Mouse (Mus musculus) stomach, embryonic 15.5 days (tissue): ENCODE data around the gene Tmem79. TPM values are rescaled to one million over a fixed set of nuclear protein-coding genes. Genes with fewer than 3 reads are reported as not detected.

Experiments used
- ATAC-seq: fragments of 200-750 bp; cut with Nextera tagmentation; 2 replicates; pipeline ENCODE4 v1.8.0; 2017; ENCODE audit warnings: low read depth, moderate number of reproducible peaks, moderate TSS enrichment; ENCODE audit not compliant: insufficient read depth, low FRiP score
- H3K27ac ChIP-seq: fragments of 300-500 bp; sonication (generic); 2 replicates; pipeline ENCODE4 v1.5.1; 2015; ENCODE audit warnings: mild to moderate bottlenecking, inconsistent platforms
- H3K27me3 ChIP-seq: fragments of 300-500 bp; sonication (generic); replicated peaks from 2 replicates; pipeline ENCODE4 v1.6.1; 2015; ENCODE audit warnings: inconsistent platforms
- H3K36me3 ChIP-seq: fragments of 300-500 bp; sonication (generic); 2 replicates; pipeline ENCODE4 v1.6.1; 2015; ENCODE audit warnings: inconsistent platforms
- H3K4me1 ChIP-seq: fragments of 300-500 bp; sonication (generic); 2 replicates; pipeline ENCODE4 v1.6.1; 2015; ENCODE audit warnings: inconsistent platforms
- H3K4me2 ChIP-seq: fragments of 300-500 bp; sonication (generic); 2 replicates; pipeline ENCODE4 v1.6.1; 2015; ENCODE audit warnings: mild to moderate bottlenecking, inconsistent platforms
- H3K4me3 ChIP-seq: fragments of 300-500 bp; sonication (generic); replicated peaks from 2 replicates; pipeline ENCODE4 v1.5.1; 2015; ENCODE audit warnings: inconsistent platforms
- H3K9ac ChIP-seq: fragments of 300-500 bp; sonication (generic); 2 replicates; pipeline ENCODE4 v1.6.1; 2015; ENCODE audit warnings: inconsistent platforms
- H3K9me3 ChIP-seq: fragments of 300-500 bp; sonication (generic); 2 replicates; pipeline ENCODE4 v1.6.1; 2016; ENCODE audit warnings: inconsistent platforms
- WGBS: fragments of 180-500 bp; shearing (Covaris S2); methylation state at CpG from one replicate; pipeline ENCODE4 v1.1.7; 2015; 5-methylcytosine and 5-hydroxymethylcytosine counted together
- polyA plus RNA-seq: library from polyadenylated mRNA; unstranded; fragments of >200 nt; fragmentation: Nextera tagmentation; extraction: Ambion mirVana; gene quantifications from 2 replicates; pipeline ENCODE4 v1.2.1, GENCODE M21; 2015

The Tmem79 gene
- polyA plus RNA-seq, 1 experiment from 2014 or later = 30.6 TPM

- H3K4me2 ChIP-seq = no peak overlapping the region
- WGBS = 67% methylated on average over 3 of the region's 3 CpGs
- ATAC-seq = no peak
- H3K27me3 ChIP-seq = no peaks in the 10 kb centered on the region
- H3K4me3 ChIP-seq = no peak overlapping the region
- H3K9ac ChIP-seq = no peak overlapping the region
- peaks cover 9% of the 10 kb centered on the region for H3K4me1 ChIP-seq
- no peak overlapping the region for H3K27ac ChIP-seq
- peaks cover 20% of the 10 kb centered on the region for H3K36me3 ChIP-seq
- no peaks in the 10 kb centered on the region for H3K9me3 ChIP-seq
Observed at GRCm38 (mm10) chr3:88339006-88339405, 3.1 kb upstream of the Tmem79 start.

DNA sequence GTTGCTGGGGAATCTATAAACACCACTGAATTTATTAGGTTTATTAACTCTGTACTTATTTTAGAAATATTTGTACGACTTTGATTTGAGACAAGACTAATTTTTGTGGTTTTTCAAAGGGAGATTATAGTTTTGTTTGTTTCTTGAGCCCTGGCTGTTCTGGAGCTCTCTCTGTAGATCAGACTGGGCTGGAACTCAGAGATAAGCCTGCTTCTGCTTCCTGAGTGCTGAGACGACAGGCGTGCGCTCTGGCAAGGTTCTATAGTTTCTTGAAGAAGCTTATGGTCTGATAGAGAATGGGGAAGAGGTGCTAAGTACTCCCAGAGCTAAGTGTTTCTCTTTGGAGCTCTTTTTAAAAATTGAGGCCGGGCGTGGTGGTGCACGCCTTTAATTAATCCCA lies 2.4 kb upstream of the Tmem79 start:
- H3K9me3 ChIP-seq = no peaks in the 10 kb centered on the region
- H3K4me3 ChIP-seq = no peak overlapping the region
- no peak for ATAC-seq
- peaks cover 13% of the 10 kb centered on the region for H3K36me3 ChIP-seq
- H3K27ac ChIP-seq = no peak overlapping the region; the same call in 1 of the 2 replicates
- peaks cover 9% of the 10 kb centered on the region for H3K4me1 ChIP-seq
- no peak overlapping the region for H3K4me2 ChIP-seq
- 85% methylated on average over 7 of the region's 7 CpGs for WGBS
- no peaks in the 10 kb centered on the region for H3K27me3 ChIP-seq
- H3K9ac ChIP-seq = no peak overlapping the region

DNA sequence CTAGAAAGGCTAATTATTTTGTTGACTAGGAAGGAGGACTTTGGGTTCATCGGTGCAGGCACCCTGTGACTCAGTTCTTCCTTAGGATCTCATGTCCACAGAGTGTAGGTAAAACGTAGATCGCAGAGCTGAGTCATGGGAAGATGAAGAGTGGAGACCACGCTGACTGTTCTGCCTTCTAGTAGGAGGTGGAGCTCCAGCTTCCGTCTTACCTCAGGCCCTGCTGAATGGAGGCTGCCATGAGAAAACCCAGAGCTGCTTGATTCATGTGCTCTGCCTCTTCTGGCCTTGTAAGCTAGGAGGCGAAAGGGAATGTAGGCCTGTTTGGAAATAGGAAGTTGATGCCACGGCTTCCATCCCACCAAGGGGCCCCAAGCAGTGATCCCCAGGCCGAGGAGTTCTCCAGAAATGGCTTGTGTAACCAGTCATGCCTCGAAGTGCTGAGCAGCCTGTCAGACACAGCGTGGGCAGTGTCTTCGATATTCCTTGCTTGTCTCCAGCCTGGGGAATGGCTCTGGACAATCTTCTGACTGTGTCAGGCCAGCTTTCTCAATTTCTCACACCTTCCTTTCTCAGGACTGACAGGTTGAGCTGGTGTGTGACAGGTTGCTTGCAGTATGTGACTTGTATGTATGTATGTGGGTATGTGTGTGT lies 1.5 kb upstream of the Tmem79 start:
- ATAC-seq = no peak
- H3K4me2 ChIP-seq = peak overlapping the region; percentile 68
- peak overlapping the region; percentile 40; the same call in 1 of the 2 replicates for H3K27ac ChIP-seq
- H3K4me1 ChIP-seq = peaks cover 11% of the 10 kb centered on the region
- H3K9ac ChIP-seq = no peak overlapping the region
- H3K27me3 ChIP-seq = no peaks in the 10 kb centered on the region
- peak overlapping the region; percentile 20; the same call in 1 of the 2 replicates for H3K4me3 ChIP-seq
- no peaks in the 10 kb centered on the region for H3K9me3 ChIP-seq
- WGBS = 54% methylated on average over 11 of the region's 11 CpGs
- H3K36me3 ChIP-seq = peaks cover 4% of the 10 kb centered on the region

DNA sequence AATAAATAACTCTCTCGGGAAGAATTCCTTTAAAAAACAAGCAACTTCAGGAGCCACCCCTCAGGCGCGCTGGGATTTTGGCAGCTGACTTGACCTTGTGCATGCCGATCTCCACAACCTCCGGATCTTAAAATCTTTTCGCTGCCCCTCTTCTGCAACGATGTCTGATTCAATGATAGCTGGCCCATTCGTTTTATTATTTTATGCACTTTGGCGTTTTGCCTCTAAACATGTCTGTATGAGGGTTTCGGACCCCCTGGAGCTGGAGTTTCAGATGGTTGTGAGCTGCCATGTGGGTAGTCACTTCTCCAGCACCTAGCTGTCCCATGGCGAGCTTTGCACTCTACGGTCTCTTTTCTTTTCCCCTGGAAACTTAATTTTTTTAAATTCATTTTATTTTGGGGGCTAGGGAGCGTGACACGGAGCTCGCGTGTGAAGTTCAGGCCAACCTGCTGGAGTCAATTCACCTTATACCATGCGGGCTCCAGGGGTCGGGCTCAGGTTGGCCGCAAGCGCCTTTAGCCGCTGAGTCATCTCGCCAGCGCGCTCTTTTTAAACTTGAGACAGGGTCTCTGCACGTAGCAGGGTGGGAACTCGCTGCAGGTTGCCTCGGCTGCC lies 403 bp downstream of the Tmem79 start:
- ATAC-seq = peak; percentile 9; the same call in 1 of the 2 replicates
- Histone ChIP-seq H3K27me3 (no peaks in the 10 kb centered on the region), H3K4me1 (peaks cover 11% of the 10 kb centered on the region), H3K9me3 (no peaks in the 10 kb centered on the region), H3K4me2 (peak overlapping the region; percentile 72), H3K36me3 (0 out of 2 replicates have a peak, but pooled peaks cover 2% of the 10 kb centered on the region), H3K4me3 (peak overlapping the region; percentile 77), H3K27ac (peak overlapping the region; percentile 98), H3K9ac (peak overlapping the region; percentile 79)
- under 1% methylated on average over 27 of the region's 27 CpGs for WGBS

DNA sequence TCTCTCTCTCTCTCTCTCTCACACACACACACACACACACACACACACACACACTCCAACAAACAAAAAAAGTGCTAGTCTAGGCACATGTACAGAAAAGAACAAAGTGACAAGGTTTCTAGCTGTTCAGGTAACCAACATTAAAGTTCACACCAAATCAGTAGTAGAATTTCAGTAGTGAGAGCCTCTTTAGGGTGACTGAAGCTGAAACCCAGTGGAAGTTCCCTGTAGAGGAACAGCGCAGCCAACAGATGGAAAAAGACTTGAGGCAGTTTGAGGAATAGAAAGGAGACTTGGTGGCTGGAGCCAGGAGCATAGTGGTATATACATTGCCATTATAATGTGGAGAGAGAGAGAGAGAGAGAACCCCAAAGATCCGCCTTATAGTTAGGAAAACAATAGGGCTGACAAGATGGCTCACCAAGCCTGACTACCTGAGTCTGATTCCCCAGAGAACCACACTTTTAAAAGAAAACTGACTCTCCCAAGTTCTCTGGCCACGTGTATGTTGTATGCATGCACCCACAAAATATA lies 979 bp downstream of the Tmem79 start:
- peaks cover 11% of the 10 kb centered on the region for H3K4me1 ChIP-seq
- no peaks in the 10 kb centered on the region for H3K9me3 ChIP-seq
- H3K27me3 ChIP-seq = no peaks in the 10 kb centered on the region
- H3K9ac ChIP-seq = peak overlapping the region; percentile 79
- ATAC-seq = no peak
- H3K36me3 ChIP-seq = 0 out of 2 replicates have a peak, but pooled peaks cover 2% of the 10 kb centered on the region
- H3K4me2 ChIP-seq = peak overlapping the region; percentile 72
- H3K27ac ChIP-seq = peak overlapping the region; percentile 98
- WGBS = 37% methylated on average over 3 of the region's 3 CpGs
- peak overlapping the region; percentile 77 for H3K4me3 ChIP-seq

- ATAC-seq = peak; percentile 63
- no peaks in the 10 kb centered on the region for H3K27me3 ChIP-seq
- peaks cover 11% of the 10 kb centered on the region for H3K4me1 ChIP-seq
- H3K4me2 ChIP-seq = peak overlapping the region; percentile 72
- H3K9me3 ChIP-seq = no peaks in the 10 kb centered on the region
- H3K36me3 ChIP-seq = peaks cover 7% of the 10 kb centered on the region
- 38% methylated on average over 12 of the region's 12 CpGs for WGBS
- H3K27ac ChIP-seq = peak overlapping the region; percentile 98
- H3K4me3 ChIP-seq = peak overlapping the region; percentile 77
- no peak overlapping the region for H3K9ac ChIP-seq
Observed at GRCm38 (mm10) chr3:88334029-88334658, 1.8 kb downstream of the Tmem79 start.

DNA sequence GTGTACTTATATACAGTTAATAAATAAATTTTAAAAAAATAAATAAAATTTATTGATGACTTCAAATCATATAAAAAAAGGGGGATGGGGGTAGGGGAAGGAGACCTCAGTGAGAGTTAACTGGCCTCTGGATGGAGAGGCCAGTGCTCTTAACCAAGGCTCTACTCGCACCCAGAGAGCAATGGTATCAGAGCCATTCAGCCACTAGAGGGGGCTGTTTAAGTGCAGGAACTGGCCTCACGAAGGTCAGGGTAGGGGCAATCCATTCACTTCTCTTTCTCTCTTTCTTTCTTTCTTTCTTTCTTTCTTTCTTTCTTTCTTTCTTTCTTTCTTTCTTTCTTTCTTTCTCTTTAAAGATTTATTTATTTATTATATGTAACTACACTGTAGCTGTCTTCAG lies 4.7 kb downstream of the Tmem79 start:
- peaks cover 2% of the 10 kb centered on the region; the same call in 1 of the 2 replicates for H3K4me1 ChIP-seq
- no peak overlapping the region for H3K4me2 ChIP-seq
- 31% methylated on average over 2 of the region's 2 CpGs for WGBS
- ATAC-seq = no peak
- H3K36me3 ChIP-seq = peaks cover 13% of the 10 kb centered on the region
- no peaks in the 10 kb centered on the region for H3K27me3 ChIP-seq
- no peak overlapping the region for H3K9ac ChIP-seq
- no peaks in the 10 kb centered on the region for H3K9me3 ChIP-seq
- H3K4me3 ChIP-seq = no peak overlapping the region
- no peak overlapping the region for H3K27ac ChIP-seq

DNA sequence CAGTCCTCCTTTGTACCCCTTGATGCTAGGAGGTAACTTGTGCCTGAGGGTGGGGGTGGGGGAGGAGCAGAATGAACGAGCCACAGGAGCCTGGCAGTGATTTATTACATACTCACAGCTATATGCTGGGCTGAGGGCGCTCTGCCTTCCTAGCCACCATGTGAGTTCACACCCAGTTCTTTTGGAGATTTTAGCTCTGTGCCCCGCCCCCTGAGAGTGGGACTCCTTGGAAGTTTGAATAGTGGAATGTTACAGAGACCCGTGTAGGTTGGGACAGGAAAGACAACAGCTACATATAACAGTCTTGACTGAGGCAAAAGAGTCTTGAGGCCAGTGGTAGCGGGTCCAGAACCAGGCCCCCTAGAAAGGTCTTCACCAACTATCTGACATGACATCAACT lies 7.0 kb downstream of the Tmem79 start:
- Histone ChIP-seq H3K4me3 (no peak overlapping the region), H3K9ac (no peak overlapping the region), H3K9me3 (no peaks in the 10 kb centered on the region)

GRCm38 (mm10) chr3:88324951-88325405 lies 11.0 kb downstream of the Tmem79 start, which contains the start of gene Glmp:
Gene Glmp (plus strand): TSS chr3:88325023.
- peaks cover 8% of the 10 kb centered on the region for H3K4me1 ChIP-seq
- under 1% methylated on average over 10 of the region's 10 CpGs for WGBS
- peak within 1 kb of the TSS; percentile 49 for H3K9ac ChIP-seq
- peak within 1 kb of the TSS; percentile 82 for H3K4me2 ChIP-seq
- peaks cover 38% of the 10 kb centered on the region for H3K36me3 ChIP-seq
- H3K4me3 ChIP-seq = peak within 1 kb of the TSS; percentile 68
- ATAC-seq = peak; percentile 76
- no peaks in the 10 kb centered on the region for H3K27me3 ChIP-seq
- H3K9me3 ChIP-seq = no peaks in the 10 kb centered on the region
- H3K27ac ChIP-seq = no peak within 1 kb of the TSS

More for the DNA sequence above, 7.0 kb downstream of the Tmem79 start:
- Histone ChIP-seq H3K4me1 (peaks cover 10% of the 10 kb centered on the region), H3K36me3 (peaks cover 13% of the 10 kb centered on the region), H3K4me2 (no peak overlapping the region), H3K27ac (no peak overlapping the region), H3K27me3 (no peaks in the 10 kb centered on the region)
- 56% methylated on average over 5 of the region's 5 CpGs for WGBS
- no peak for ATAC-seq

DNA sequence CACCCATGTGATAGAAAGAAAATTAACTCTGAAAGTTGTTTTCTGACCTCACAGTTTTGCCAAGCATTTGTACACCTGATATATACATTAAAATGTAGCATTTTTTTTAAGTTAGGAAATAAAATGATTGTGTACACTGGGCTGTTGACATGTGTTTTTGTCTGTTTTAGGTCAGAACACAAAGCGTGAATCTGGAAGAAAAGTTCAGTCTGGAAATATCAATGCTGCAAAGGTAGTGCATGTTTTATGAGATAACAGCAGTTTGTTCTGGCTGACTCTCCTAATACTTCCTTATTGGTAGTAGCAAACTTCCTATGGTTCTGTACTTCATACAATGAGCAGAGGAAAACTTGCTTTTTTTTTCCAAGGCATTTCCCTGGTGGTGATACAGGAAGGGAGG lies 36.8 kb downstream of the Tmem79 start:
- Histone ChIP-seq H3K27ac (no peak overlapping the region), H3K9me3 (no peaks in the 10 kb centered on the region), H3K36me3 (peaks cover 30% of the 10 kb centered on the region), H3K9ac (no peak overlapping the region), H3K4me3 (no peak overlapping the region), H3K27me3 (no peaks in the 10 kb centered on the region), H3K4me2 (no peak overlapping the region), H3K4me1 (peaks cover 9% of the 10 kb centered on the region)
- ATAC-seq = no peak
- 88% methylated on average over 1 of the region's 1 CpGs for WGBS

GRCm38 (mm10) chr3:88297321-88297851 lies 38.6 kb downstream of the Tmem79 start:
- peak overlapping the region; percentile 96 for H3K27ac ChIP-seq
- H3K9ac ChIP-seq = peak overlapping the region; percentile 88
- no peaks in the 10 kb centered on the region for H3K9me3 ChIP-seq
- H3K4me2 ChIP-seq = peak overlapping the region; percentile 62
- H3K4me1 ChIP-seq = peaks cover 9% of the 10 kb centered on the region
- under 1% methylated on average over 30 of the region's 30 CpGs for WGBS
- H3K27me3 ChIP-seq = no peaks in the 10 kb centered on the region
- no peak for ATAC-seq
- H3K36me3 ChIP-seq = peaks cover 20% of the 10 kb centered on the region
- H3K4me3 ChIP-seq = peak overlapping the region; percentile 83
